Mouse (Mus musculus) thymus, postnatal 14 days (tissue): Measurements from ENCODE around the gene Nipa2.

Source experiments
- DNase-seq: peaks from one replicate; pipeline ENCODE4 v3.0.0; 2021

Gene Nipa2

GRCm38 (mm10) chr7:55962004-55962908, at the start of gene Nipa2:
Nipa2 (minus strand) TSS chr7:55962476.
- peak; percentile 94 for DNase-seq

GRCm38 (mm10) chr7:56011018-56011333, 48.7 kb upstream of the Nipa2 start:
- DNase-seq: no peak

GRCm38 (mm10) chr7:56010318-56011017, 48.2 kb upstream of the Nipa2 start:
- DNase-seq: no peak

- DNase-seq: no peak
Measured at GRCm38 (mm10) chr7:55998997-55999396, 36.7 kb upstream of the Nipa2 start.

- DNase-seq: no peak
Measured at GRCm38 (mm10) chr7:55995013-55995412, 32.7 kb upstream of the Nipa2 start.

- DNase-seq: no peak
Measured at GRCm38 (mm10) chr7:55991858-55992257, 29.6 kb upstream of the Nipa2 start.

GRCm38 (mm10) chr7:55991129-55991528, 28.9 kb upstream of the Nipa2 start:
- no peak for DNase-seq

- DNase-seq: peak; percentile 79
Measured at GRCm38 (mm10) chr7:55986526-55987214, 24.4 kb upstream of the Nipa2 start.

GRCm38 (mm10) chr7:55984754-55985153, 22.5 kb upstream of the Nipa2 start:
- no peak for DNase-seq

GRCm38 (mm10) chr7:55983107-55983506, 20.8 kb upstream of the Nipa2 start:
- DNase-seq: no peak

GRCm38 (mm10) chr7:55982010-55982700, 19.9 kb upstream of the Nipa2 start:
- DNase-seq: no peak

GRCm38 (mm10) chr7:55981511-55981910, 19.2 kb upstream of the Nipa2 start:
- DNase-seq: no peak

GRCm38 (mm10) chr7:55974429-55974828, 12.2 kb upstream of the Nipa2 start:
- peak; percentile 19 for DNase-seq

- no peak for DNase-seq
Measured at GRCm38 (mm10) chr7:55969415-55969814, 7.1 kb upstream of the Nipa2 start.

- DNase-seq: peak; percentile 37
Measured at GRCm38 (mm10) chr7:55968258-55968901, 6.1 kb upstream of the Nipa2 start.

- no peak for DNase-seq
Measured at GRCm38 (mm10) chr7:55966866-55967460, 4.7 kb upstream of the Nipa2 start.

- no peak for DNase-seq
Measured at GRCm38 (mm10) chr7:55960506-55960905, 1.8 kb downstream of the Nipa2 start.

- DNase-seq: no peak
Measured at GRCm38 (mm10) chr7:55959801-55960200, 2.5 kb downstream of the Nipa2 start.

- DNase-seq: no peak
Measured at GRCm38 (mm10) chr7:55957916-55958315, 4.4 kb downstream of the Nipa2 start.

- no peak for DNase-seq
Measured at GRCm38 (mm10) chr7:55957178-55957577, 5.1 kb downstream of the Nipa2 start.

- DNase-seq: no peak
Measured at GRCm38 (mm10) chr7:55956054-55956453, 6.2 kb downstream of the Nipa2 start.

GRCm38 (mm10) chr7:55938341-55938740, 23.9 kb downstream of the Nipa2 start:
- no peak for DNase-seq
